Mouse (Mus musculus) telencephalon, adult 2 months (tissue): Measurements from ENCODE around the gene Saa2.
"Not testable (repeated sequence)": the region's sequence is repeated elsewhere in the genome, so short reads cannot be mapped to it uniquely, and the experiment has no call there.

Experiments used
- DNase-seq: peaks from one replicate; pipeline ENCODE4 v3.0.0-alpha.2; 2011; ENCODE audit warnings: low read depth, low spot score

Saa2 gene

DNA sequence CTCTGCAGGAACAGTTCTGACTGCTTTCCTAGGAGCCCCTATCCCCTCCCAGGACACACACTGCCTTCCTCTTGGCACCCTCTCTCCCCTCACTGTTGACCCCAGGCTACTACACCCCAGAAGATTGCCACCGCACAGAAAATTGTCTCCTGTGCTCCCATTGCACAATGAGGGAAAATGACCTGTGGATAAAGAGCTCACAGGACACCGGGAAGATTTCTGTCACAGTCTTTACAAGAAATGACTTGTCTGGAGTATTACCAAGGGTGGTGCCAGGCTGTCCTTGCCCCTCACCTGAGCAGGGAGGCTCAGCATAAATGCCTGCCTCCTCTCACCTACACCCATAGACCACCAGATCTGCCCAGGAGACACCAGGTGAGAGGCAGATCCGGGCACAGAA, at the start of gene Saa2:
Gene Saa2 (plus strand): TSS at position 301 of the 400 bp plus-strand sequence.
- no peak for DNase-seq

DNA sequence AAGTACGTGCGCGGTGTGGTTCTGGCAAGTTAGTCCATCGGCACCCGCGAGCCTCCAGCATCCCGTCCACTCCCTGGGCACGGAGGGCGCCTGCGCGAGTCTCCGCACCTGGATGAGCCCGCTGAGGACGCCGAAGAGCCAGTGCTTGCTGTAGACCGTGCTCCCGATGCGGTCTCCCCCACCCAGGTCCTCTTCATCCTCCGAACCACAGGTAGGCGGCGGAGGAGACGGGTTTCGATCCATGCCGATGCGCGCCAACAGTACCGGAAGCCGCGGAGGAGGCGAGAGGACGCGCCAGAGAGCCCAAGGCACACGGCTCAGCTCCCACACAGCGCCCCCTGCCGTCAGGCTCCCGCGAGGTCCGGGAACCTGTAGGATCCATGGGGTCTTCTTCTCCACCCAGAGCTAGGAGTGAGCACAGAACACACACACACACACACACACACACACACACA, 41.2 kb upstream of the Saa2 start, which contains the start of gene Saal1:
Gene Saal1 (minus strand): TSS at position 291 of the 455 bp plus-strand sequence.
- DNase-seq: peak; percentile 73

DNA sequence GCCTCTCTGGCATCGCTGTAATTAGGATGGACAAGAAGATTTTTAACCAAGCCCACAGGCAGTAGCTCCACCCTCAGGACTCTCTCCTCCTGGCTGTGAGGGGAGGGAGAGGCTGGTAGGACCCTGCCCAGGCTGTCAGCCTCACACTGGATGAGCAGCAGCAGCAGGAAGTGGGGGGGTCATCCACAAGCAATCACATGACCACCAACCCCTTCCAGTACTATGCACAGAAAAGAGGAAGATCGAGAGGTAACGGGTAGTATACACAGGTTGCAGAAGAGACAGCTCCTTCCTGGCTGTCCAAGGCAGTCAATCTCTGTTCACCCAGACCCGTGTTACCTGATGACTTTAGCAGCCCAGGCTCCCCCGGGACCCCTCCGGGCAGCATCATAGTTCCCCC, 39.3 kb upstream of the Saa2 start:
- no peak for DNase-seq

DNA sequence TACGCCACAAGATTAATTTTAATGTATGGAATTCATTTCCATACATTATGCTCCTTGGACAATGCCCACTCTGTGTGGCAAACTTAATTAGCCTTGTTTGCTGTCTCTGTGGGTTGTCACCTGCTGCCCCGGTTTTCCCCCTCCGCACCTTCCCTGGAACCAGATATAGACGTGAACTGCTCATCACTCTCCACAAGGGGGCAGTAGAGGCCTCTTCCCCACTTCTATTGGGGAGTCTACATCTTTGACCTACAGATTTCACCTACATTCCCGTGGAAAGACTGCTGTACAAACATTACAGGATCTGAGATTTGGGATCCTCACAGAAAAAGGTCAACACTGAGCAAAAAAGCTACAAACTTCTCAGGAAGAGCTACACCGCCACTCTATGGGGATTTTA, 37.1 kb upstream of the Saa2 start:
- DNase-seq: no peak

DNA sequence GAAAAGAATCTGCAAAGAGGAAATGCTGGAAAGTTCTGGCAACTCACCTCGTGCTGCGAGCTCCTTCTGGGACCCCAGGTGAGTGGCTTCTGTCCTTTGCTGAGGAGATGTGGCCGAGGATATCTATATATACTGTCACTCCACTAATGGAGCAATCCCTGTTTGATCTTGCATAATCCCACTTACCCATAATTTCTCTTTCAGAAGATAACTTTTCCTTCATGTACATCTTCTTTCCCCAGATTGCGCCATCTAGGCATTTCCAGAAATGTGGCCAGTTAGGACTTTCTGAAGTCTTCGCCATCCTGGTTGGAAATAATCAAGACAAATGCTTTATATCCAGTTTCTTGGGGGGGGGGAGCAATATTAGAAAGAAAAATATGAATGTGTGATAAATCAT, 36.0 kb upstream of the Saa2 start, which contains the start of gene Saa3:
Gene Saa3 (minus strand): TSS at position 101 of the 400 bp plus-strand sequence.
- no peak for DNase-seq

DNA sequence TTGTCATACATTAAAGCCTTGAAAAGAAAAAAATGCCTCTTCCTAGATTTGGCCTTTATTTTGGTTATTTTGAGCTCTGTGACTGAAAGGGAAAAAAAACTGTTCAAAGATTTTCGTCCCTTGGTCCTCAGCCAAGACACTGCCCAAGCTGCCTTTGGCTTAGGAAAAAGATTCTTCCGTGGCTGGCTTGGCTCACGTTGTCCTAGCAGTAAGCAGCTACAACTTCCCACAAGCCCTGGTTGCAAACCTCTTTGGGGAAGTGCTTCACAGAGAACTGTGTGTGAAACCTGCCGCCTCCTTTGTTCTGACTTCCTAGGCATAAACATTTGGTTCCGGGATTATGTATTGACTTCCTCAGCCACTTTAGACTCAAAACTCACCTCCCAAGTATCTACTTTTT, 34.7 kb upstream of the Saa2 start:
- no peak for DNase-seq

DNA sequence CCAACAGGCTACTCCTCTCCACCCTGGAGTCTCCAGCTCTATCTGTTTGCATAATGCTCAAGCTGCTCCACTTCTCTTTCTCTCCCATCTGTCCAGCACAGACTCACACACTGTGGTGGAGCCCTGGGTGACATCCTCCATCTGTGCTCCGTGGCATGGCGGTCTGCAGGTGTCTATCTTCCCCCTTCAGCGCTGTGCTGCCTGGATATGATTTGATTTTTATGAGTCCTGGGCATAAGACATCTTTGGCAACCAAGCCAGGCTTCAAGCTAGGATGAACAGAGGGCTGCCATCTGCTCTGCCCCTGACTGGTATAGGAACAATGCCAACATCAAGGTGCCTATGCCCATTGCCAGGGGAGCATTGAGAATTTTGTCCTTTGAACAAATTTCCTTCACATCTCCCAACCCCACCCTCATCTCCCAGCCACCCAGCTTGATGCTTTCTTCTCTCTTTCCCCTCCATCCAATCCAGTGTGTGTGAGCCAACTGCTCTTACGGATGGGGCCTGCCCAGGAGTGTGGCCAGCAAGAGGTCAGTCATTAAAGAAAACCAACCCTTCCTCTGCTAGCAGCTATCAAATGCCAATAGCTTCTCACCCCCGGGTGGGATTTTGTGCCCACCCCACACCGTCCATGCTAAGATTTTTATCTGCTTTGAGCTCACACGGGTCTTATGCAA, 32.9 kb upstream of the Saa2 start:
- no peak for DNase-seq

DNA sequence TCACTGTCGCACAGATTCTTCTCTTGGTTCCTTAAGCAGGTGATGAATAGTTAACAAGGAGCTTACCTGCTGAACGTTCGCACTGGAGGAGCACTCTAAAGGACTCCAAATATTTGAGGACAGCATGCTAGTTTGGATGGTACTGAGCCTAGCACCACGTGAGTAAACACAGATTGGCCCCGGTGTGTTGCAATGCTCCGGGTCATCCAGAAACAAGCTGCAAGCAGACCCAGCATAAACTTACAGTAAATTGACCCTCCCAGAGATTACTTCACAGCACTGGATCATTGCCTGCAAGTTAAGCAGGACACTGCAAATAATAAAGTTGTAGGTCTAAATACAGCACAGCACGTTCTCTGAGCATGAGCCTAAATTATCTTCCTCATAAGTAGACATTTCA, 32.1 kb upstream of the Saa2 start:
- no peak for DNase-seq

DNA sequence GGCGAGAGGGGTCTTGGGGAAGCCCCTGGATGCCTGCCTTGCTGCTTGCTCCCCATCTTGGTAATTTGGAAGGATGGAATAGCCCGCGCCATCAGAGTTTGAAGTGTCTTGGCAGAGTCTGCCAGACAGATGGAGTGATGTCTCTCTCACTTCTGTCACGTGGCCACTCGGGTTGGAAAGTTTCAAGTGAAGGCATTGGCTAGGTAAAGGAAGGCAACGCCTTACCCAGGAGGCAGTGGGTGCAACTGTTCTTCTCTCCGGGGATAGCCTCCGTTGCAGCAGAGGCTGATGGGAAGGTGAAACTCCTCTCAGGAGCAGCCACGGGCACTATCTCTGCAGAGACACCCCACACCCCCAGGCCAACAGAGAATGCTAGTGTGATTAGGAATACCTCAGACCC, 31.1 kb upstream of the Saa2 start:
- DNase-seq: no peak

DNA sequence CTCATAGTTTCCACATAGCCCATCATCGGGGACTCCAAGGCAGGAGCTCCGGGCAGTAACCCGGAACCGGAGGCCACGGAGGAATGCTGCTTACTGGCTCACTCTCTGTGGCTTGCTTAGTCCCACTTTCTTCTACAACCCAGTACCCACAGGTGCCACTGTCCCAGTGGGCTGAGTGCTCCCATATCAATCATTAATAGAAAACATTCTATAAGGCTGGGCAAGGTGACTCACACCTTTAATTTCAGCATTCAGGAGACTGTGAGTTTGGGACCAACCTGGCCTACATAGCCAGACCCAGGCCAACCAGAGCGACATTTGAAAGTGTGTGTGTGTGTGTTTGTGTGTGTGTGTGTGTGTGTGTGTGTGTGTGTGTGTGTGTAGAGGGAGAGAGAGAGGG, 28.2 kb upstream of the Saa2 start:
- no peak for DNase-seq

DNA sequence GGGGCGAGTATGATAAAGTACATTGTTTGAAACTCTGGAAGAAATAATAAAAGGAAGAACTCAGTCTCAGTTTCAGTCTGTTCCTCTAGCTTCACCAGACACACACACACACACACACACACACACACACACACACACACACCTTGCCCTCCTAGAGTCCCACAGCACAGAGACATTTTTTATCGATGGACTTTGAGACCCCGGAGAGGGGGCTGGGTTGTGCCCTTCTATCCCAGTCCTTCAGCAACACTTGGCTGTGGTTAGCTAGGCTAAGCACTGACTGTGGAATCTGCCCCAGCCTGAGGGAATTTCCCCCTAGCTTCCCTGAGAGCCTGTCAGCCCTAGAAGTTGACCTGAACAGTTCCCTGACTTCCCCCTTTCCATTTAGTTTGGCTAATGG, 27.7 kb upstream of the Saa2 start:
- no peak for DNase-seq

DNA sequence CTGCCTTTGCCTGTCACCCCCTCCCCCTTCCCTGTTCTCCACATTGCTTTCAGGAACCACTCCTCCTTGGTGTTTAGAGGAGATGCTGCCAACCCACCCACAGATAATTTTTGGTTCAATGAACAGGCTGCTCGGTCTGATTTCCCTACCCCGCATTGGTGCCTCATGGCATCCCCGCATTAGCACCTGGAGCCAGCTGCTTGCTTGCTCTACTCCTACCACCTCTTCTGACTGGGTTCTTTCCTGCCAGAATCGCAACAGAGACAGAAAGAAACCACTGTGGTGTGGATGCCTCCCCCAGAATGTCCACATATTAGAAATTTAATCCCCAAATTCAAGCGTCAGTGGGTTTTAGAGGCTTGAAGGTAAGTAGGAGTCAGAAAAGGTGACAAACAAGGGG, 27.2 kb upstream of the Saa2 start:
- DNase-seq: peak; percentile 34

DNA sequence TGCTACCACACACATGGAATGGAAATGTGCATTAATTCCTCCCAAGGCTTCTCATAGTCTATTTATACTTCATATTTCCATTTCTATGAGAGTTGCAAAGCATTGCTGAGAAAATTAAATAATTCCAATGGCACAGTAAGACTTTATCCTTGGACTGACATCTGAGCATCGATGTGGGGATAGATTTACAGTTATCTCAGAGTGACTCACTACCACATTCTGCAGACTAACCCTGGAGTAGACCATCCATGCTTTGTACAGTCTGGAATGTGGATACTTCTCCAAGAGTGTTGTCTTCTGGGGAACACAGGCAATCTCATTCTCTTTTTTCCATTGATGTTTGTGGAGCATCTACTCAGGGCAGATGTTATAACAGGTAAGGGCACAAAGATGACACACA, 24.0 kb upstream of the Saa2 start:
- no peak for DNase-seq

DNA sequence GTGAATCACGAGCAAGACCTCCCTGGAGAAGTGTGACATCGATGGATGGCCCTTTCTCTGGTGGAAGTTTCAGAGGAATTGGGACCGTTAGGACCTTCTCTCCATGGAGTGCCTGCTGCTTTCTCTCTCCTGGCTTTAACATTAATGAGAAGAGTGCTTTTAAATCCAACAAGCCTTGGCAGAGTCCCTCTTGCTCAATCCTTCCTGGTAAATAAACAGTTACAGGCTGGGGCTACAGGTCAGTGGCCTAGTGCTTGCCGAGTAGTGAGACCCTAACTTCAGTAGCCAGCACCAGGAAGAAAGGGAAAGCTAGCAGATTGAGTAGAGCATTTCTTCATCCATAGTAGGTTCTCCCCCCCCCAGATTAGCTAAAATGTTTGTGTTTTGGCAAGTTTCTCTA, 19.1 kb upstream of the Saa2 start, which contains the start of gene Saa4:
Gene Saa4 (minus strand): TSS at position 146 of the 400 bp plus-strand sequence.
- no peak for DNase-seq

DNA sequence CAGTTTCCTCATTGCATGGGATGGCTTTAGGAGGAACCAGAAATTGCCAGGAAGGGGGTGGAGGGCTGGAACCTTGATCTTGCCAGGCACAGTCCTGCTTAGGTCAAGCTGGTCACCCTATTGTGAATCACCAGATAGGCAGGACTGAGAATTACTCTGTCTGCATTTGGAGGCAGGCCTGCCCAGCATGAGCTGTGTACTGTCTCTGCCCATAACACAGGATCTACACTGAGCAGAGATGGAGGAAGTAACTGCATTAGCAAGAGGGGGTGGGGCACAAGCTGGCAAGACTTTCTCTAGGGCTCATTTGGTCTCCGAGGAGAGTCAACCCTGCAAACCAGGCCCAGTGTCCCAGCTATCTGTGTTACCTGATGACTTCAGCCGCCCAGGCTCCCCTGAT, 16.6 kb upstream of the Saa2 start:
- DNase-seq: no peak

DNA sequence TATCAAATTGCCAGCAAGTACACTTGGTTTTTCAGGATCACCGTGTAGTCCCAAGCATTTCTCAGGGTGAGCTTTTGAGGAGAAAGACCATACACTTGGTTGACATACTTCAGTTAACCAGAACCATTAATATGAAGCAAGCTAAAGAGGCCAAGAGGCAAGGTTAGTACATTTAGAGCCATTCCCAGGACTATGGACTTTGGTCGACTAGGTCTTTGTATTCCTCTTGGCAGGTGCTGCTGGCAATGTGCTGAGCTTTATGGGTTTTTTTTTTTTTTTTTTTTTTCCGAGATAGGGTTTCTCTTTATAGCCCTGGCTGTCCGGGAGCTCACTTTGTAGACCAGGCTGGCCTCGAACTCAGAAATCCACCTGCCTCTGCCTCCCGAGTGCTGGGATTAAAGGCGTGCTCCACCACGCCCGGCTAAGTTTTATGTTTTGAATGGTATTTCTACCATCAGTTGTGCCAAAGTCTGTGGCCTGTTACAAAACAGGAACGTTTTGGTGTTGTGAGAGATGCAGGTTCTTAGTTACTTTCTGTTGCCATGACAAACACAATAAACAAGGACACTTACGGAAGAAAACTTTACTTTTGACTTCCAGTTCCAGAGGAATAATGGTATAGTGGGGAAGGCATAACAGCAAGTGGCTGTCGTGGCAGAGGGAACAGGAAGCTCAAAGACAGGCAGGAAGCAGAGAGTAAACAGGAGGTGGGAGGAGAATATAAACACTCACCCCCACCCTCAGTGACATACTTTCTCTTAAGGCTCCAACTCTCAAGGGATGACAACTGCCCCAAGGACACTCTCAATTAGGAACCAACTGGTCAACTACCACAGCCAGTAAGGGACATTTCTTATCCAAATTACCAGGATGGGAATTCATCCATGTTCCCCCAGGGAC, 12.8 kb upstream of the Saa2 start:
- no peak for DNase-seq

DNA sequence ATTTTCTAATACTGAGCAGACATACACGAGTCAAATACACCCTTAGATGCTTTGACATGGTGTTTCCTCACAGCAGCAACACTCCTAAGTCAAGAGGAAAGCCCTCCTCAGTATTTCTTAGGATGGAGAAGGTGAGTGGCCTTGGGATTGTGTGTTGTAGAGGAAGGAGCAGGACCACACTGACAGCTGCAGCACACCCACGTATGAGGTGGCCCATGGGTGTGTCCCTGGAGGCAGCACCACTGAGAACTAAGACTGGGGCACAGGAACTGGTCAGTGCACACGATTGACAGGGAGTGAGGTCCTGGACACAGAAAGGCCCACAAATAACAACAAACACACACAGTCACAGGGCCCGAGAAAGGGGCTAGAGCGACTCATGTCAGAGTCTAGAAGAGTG, 11.5 kb upstream of the Saa2 start:
- DNase-seq: not testable (repeated sequence)

DNA sequence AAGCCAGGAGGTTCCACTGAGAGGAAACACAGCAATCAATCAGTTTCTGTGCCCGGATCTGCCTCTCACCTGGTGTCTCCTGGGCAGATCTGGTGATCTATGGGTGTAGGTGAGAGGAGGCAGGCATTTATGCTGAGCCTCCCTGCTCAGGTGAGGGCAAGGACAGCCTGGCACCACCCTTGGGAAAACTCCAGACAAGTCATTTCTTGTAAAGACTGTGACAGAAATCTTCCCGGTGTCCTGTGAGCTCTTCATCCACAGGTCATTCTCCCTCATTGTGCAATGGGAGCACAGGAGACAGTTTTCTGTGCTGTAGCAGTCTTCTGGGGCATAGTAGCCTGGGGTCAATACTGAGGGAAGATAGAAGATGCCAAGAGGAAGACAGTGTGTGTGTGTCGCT, 8.7 kb upstream of the Saa2 start, which contains the start of gene Saa1:
Gene Saa1 (minus strand): TSS at position 101 of the 400 bp plus-strand sequence.
- DNase-seq: not testable (repeated sequence)

DNA sequence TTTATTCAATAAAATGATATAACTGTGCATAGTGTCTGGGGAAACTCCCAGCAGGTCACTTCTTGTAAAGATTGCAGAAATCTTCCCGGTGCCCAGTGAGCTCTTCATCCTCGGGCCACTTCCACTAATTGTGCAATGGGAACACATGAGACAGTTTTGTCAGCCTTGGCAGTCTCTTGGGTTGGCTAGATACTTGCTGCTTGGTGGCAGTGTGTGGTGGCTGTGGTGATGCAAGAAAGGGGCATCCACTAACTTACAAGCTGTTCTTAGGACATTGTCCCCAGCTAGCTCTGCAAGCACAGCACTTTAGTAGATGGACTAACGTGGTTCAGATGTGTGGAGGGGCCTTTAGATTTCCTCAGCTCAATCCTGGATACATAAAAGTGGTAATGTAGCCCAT, 5.8 kb upstream of the Saa2 start:
- DNase-seq: no peak

DNA sequence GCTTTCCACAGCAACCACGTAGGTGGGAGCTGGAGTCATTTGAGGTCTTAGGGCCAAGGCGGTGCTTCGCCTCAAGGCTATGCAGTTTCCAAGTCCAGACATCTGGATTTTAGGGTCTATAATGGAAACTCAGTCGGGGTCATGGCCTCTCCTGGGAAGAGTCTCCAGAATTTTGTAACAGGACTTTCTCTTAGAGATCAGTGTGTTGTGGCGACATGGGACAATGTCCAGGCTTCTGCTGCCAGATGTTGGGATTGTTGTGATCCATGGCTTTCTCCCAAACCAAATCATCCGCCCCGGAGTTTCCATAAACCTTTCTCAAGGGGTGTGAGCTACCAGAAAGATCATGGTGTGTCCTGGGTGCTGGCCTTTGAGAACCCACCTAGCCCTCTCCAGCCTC, 5.2 kb upstream of the Saa2 start:
- no peak for DNase-seq

DNA sequence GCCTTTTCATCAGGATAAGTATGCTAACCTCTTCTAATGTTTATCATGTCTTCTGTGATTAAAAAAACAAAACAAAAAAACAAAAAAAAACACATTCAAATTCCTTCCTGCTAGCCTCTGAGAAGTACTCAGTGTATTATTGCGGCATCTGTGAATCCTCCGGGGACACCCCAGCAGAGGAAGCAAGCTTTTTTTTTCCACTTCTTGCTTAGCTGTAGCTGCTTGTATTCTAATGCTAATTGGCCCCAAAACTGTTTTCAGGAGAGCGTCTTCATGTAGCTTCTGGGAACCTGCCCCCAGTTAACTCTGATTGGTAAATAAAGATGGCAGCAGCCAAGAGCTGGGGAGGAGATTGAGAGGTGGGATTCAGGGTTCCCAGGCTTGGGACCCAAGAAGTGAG, 3.1 kb upstream of the Saa2 start:
- DNase-seq: no peak

DNA sequence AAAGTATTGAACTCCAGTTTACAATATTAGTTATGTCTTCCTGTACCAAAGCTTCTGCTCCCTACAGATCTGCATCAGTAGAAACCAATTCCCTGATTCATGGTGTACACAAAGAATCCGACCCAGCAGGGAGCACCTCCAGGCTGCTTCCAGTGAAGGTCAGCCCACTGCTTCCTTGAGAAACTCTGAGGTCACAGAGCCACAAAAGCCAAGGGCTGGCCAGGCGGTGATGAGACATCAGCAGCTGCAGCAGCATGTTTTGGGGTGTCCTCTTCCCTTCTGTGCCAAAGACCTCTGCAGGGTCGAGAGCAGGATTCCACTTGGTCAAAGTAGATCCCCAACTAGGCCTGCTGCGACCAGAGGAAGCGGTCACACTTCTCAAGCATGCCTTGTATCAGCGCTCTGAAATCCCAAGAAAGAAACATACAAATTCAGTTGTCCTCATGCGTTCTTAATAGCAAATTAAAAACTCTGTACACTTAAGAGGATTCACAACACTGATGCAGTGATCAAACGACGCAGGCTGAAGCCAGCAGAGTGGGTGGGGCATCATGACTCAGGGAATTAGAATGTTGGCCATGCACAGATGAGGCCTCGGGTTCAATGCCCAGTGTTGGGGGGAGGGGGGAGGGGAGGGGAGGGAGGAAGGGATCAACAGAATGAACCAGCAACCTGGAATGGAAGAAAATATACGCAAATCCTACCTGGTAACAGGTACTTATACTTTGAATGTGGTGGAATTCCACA, 9.6 kb downstream of the Saa2 start:
- no peak for DNase-seq
